Mouse (Mus musculus): ENCODE results near the gene Alk.

The Alk gene

GRCm38 (mm10) chr17:71980518-71981145 is 623.8 kb downstream of the Alk start:
- DNase-seq (ENCODE audit: low spot score in 2 of 2) = no peak

- DNase-seq (ENCODE audit: low spot score in 2 of 2) = no peak
These were observed 625.3 kb downstream of the Alk start for GRCm38 (mm10) chr17:71979137-71979536.

- no peak for DNase-seq (ENCODE audit: low spot score in 2 of 2)
These were observed 627.8 kb downstream of the Alk start for GRCm38 (mm10) chr17:71976661-71977060.

GRCm38 (mm10) chr17:71973704-71974103 is 630.7 kb downstream of the Alk start:
- DNase-seq (ENCODE audit: low spot score in 2 of 2) = no peak

- no peak for DNase-seq (ENCODE audit: low spot score in 2 of 2)
These were observed 637.1 kb downstream of the Alk start for GRCm38 (mm10) chr17:71967356-71967755.

- DNase-seq (ENCODE audit: low spot score in 2 of 2) = peak; percentile 6 to 21
These were observed 638.5 kb downstream of the Alk start for GRCm38 (mm10) chr17:71965733-71966606.

- DNase-seq (ENCODE audit: low spot score in 2 of 2) = no peak
These were observed 639.8 kb downstream of the Alk start for GRCm38 (mm10) chr17:71964610-71965009.

- DNase-seq (ENCODE audit: low spot score in 2 of 2) = no peak
These were observed 641.7 kb downstream of the Alk start for GRCm38 (mm10) chr17:71962746-71963145.

GRCm38 (mm10) chr17:71955011-71955410 is 649.4 kb downstream of the Alk start:
- no peak for DNase-seq (ENCODE audit: low spot score in 2 of 2)

- no peak for DNase-seq (ENCODE audit: low spot score in 2 of 2)
These were observed 650.1 kb downstream of the Alk start for GRCm38 (mm10) chr17:71954217-71954844.

GRCm38 (mm10) chr17:71950968-71951367 is 653.5 kb downstream of the Alk start:
- DNase-seq (ENCODE audit: low spot score in 2 of 2) = no peak

- no peak for DNase-seq (ENCODE audit: low spot score in 2 of 2)
These were observed 655.7 kb downstream of the Alk start for GRCm38 (mm10) chr17:71948687-71949086.

GRCm38 (mm10) chr17:71947452-71947851 is 657.0 kb downstream of the Alk start:
- DNase-seq (ENCODE audit: low spot score in 2 of 2) = no peak

- DNase-seq (ENCODE audit: low spot score in 2 of 2) = no peak
These were observed 660.4 kb downstream of the Alk start for GRCm38 (mm10) chr17:71944020-71944419.

- DNase-seq (ENCODE audit: low spot score in 2 of 2) = no peak
These were observed 662.4 kb downstream of the Alk start for GRCm38 (mm10) chr17:71942052-71942451.

- no peak for DNase-seq (ENCODE audit: low spot score in 2 of 2)
These were observed 663.0 kb downstream of the Alk start for GRCm38 (mm10) chr17:71941436-71941835.

GRCm38 (mm10) chr17:71936681-71937080 is 667.7 kb downstream of the Alk start:
- DNase-seq (ENCODE audit: low spot score in 2 of 2) = no peak

- no peak for DNase-seq (ENCODE audit: low spot score in 2 of 2)
These were observed 668.6 kb downstream of the Alk start for GRCm38 (mm10) chr17:71935837-71936236.

GRCm38 (mm10) chr17:71935336-71935735 is 669.1 kb downstream of the Alk start:
- no peak for DNase-seq (ENCODE audit: low spot score in 2 of 2)

GRCm38 (mm10) chr17:71914941-71915340 is 689.5 kb downstream of the Alk start:
- DNase-seq (ENCODE audit: low spot score in 2 of 2) = no peak

GRCm38 (mm10) chr17:71914541-71914940 is 689.9 kb downstream of the Alk start:
- DNase-seq (ENCODE audit: low spot score in 2 of 2) = peak; percentile 27 to 31

GRCm38 (mm10) chr17:71913188-71913587 is 691.2 kb downstream of the Alk start:
- DNase-seq (ENCODE audit: low spot score in 2 of 2) = no peak

- no peak for DNase-seq (ENCODE audit: low spot score in 2 of 2)
These were observed 695.3 kb downstream of the Alk start for GRCm38 (mm10) chr17:71909107-71909506.
